Mouse (Mus musculus) liver, postnatal 0 days (tissue): ENCODE results near the gene Neurod4.

Experiments
- CTCF ChIP-seq: sonication (generic); IDR thresholded peaks from 2 replicates; pipeline ENCODE4 v1.5.1; 2016; ENCODE audit warnings: antibody characterized with exemption, low read depth
- EP300 ChIP-seq: IDR thresholded peaks from 2 replicates; pipeline ENCODE4 v1.6.1; 2016; ENCODE audit warnings: antibody characterized with exemption, low read depth, mild to moderate bottlenecking

- TF ChIP-seq EP300 = no peak
- no peak for TF ChIP-seq CTCF
These were observed 2.0 kb upstream of the Neurod4 start for GRCm38 (mm10) chr10:130281982-130282449.
